Mouse (Mus musculus) heart, adult 2 months (tissue): ENCODE data around the gene Frmd8.

Source experiments
- CTCF ChIP-seq: fragments of 200-600 bp; IDR thresholded peaks from 2 replicates; pipeline ENCODE4 v1.8.1; 2022; ENCODE audit warnings: antibody characterized with exemption, mild to moderate bottlenecking, moderate library complexity
- POLR2A ChIP-seq: fragments of 200-500 bp; IDR thresholded peaks from 2 replicates; pipeline ENCODE4 v1.6.1; 2011; ENCODE audit warnings: mild to moderate bottlenecking, low read depth, low read length, control low read depth; ENCODE audit not compliant: insufficient read depth

DNA sequence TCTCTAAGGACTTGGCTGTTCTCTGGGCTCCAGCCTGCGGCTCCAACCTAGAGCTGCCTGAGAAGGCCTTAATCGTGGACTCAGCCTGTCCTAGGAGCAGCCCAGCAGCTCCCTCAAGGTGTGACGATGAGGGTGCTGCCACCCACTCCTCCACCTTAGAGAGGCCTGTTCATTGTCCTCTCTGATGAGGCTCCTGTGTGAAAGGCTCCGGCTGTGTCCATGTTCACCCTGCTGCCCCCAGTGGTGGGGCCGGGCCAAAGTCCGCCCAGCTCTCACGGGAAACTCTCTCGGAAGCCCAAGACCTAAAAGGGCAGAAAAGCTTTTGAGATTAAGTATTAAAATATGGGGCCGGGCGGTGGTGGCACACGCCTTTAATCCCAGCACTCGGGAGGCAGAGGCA, 55.5 kb downstream of the Frmd8 start:
- 0 out of 2 replicates have a peak, but pooled peaks have one; percentile 12 for TF ChIP-seq POLR2A
- TF ChIP-seq CTCF = peak; percentile 79
